Mouse (Mus musculus) brain, embryonic 14.5 days (tissue): Measurements from ENCODE around the gene Mrpl51.

ENCODE experiments used
- CTCF ChIP-seq: fragments of 200-500 bp; IDR thresholded peaks from 2 replicates; pipeline ENCODE4 v1.5.1; 2012; ENCODE audit warnings: inconsistent platforms, mild to moderate bottlenecking, moderate library complexity, borderline replicate concordance; ENCODE audit not compliant: insufficient read depth, insufficient read length; ENCODE audit errors: extremely low read depth
- POLR2A ChIP-seq: fragments of 200-500 bp; IDR thresholded peaks from 2 replicates; pipeline ENCODE4 v1.6.1; 2012; ENCODE audit warnings: mild to moderate bottlenecking, inconsistent platforms, borderline replicate concordance; ENCODE audit not compliant: poor library complexity, insufficient read depth, insufficient read length, severe bottlenecking; ENCODE audit errors: extremely low read depth

DNA sequence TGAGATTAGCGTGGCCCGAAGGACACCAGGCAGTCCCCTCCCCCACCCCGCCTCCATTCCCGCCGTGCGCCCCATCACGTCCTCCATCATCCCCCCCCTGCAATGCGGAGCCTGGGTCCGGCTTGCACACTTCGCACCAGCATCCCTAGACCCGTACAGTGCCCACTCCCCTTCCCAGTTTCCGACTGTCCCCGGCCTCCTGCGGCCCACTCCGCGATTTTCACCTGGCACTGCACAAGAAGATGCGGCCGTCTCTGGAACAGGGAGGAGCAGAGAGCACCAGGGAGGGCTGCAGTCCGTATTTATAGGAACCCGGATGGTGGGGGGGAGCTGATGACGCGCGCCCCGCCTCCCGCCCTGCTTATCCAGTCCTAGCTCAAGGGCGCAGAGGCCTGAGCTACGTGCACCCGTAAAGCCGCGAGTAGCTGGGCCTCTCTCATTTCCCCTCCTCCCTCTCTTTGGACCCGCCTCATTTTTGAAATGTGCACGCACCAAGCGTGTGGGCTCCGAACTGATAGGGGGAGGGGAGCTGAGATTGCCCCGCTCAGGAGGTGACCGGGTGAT lies 26.2 kb upstream of the Mrpl51 start:
- TF ChIP-seq CTCF = no peak
- peak; percentile 92; the same call in 1 of the 2 replicates for TF ChIP-seq POLR2A
